Mouse (Mus musculus): ENCODE measurements at regions not wholly inside any gene's neighbourhood (a gene's known extent, or its start where the extent isn't known, plus 50 kb on each side); places are given as distances from the start of the nearest gene placed in this dataset.

DNA sequence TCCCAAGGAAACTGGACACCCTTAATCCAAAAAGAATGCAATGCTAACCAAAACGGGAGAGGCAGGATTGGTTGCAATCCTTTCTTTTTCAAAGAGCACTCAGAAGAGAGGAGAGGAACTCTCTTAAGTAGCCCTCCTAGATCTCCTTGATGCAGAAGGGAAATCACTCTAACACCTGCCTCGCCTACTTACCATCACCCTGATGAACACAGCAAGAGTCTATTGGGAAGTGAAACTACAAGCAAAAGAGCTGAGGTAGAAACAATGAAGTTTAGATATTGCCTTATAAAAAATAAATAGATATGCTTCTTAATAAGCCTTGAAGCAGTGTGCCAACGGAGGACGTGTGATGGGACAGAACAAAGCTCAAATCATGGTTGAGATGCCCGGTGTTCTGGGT, 177.4 kb downstream of the Gsdmc2 start:
- TF ChIP-seq POLR2A (IDR thresholded peaks at IDR 0.05; ENCODE audit: extremely low read depth, insufficient read depth, low read length) (no peak), CTCF (IDR thresholded peaks at IDR 0.05; ENCODE audit: low read depth, low read length) (no peak)
